Mouse (Mus musculus) forebrain, embryonic 11.5 days (tissue): ENCODE results near the gene Gstm5. TPM values are rescaled to one million over a fixed set of nuclear protein-coding genes. Genes with fewer than 3 reads are reported as not detected.
"Not testable (repeated sequence)": the region's sequence is repeated elsewhere in the genome, so short reads cannot be mapped to it uniquely, and the experiment has no call there.

Experiments
- ATAC-seq: fragments of 200-750 bp; cut with Nextera tagmentation; replicated peaks from 2 replicates; pipeline ENCODE4 v1.8.0; 2017; ENCODE audit warnings: moderate TSS enrichment; ENCODE audit not compliant: low FRiP score
- DNase-seq: peaks from one replicate; pipeline ENCODE4 v3.0.0-alpha.2; 2017; ENCODE audit warnings: low spot score
- H3K27ac ChIP-seq: fragments of 300-500 bp; sonication (generic); 2 replicates; pipeline ENCODE4 v1.5.1; 2014; ENCODE audit warnings: low read depth, low read length
- H3K27me3 ChIP-seq: fragments of 300-500 bp; sonication (generic); 2 replicates; pipeline ENCODE4 v1.6.1; 2014; ENCODE audit warnings: mild to moderate bottlenecking, low read length, mixed read lengths; ENCODE audit not compliant: control insufficient read depth, insufficient read depth
- H3K36me3 ChIP-seq: fragments of 300-500 bp; sonication (generic); 2 replicates; pipeline ENCODE4 v1.6.1; 2014; ENCODE audit warnings: mild to moderate bottlenecking, low read length, moderate library complexity, mixed read lengths; ENCODE audit not compliant: control insufficient read depth, insufficient read depth
- H3K4me1 ChIP-seq: fragments of 300-500 bp; sonication (generic); replicated peaks from 2 replicates; pipeline ENCODE4 v1.6.1; 2014; ENCODE audit warnings: low read length, mixed read lengths; ENCODE audit not compliant: control insufficient read depth, insufficient read depth
- H3K4me2 ChIP-seq: fragments of 300-500 bp; sonication (generic); 2 replicates; pipeline ENCODE4 v1.6.1; 2014; ENCODE audit warnings: low read depth, mild to moderate bottlenecking, low read length, moderate library complexity, mixed read lengths; ENCODE audit not compliant: severe bottlenecking
- H3K4me3 ChIP-seq: fragments of 300-500 bp; sonication (generic); 2 replicates; pipeline ENCODE4 v1.5.1; 2014; ENCODE audit warnings: low read depth, low read length
- H3K9ac ChIP-seq: fragments of 300-500 bp; sonication (generic); 2 replicates; pipeline ENCODE4 v1.6.1; 2014; ENCODE audit warnings: low read length
- H3K9me3 ChIP-seq: fragments of 300-500 bp; sonication (generic); 2 replicates; pipeline ENCODE4 v1.6.1; 2016; ENCODE audit warnings: low read length, mixed read lengths; ENCODE audit not compliant: control insufficient read depth
- WGBS: fragments of 180-500 bp; shearing (Covaris S2); extraction: QIAGEN DNeasy Blood & Tissue Kit; methylation state at CpG from one replicate; pipeline ENCODE4 v1.1.7; 2014; 5-methylcytosine and 5-hydroxymethylcytosine counted together
- polyA plus RNA-seq: library from polyadenylated mRNA; unstranded; fragments of >200 nt; fragmentation: Nextera tagmentation; extraction: Ambion mirVana; gene quantifications from 2 replicates; pipeline ENCODE4 v1.2.1, GENCODE M21; 2014

The Gstm5 gene
- polyA plus RNA-seq, 1 experiment from 2014 or later, result 222 TPM

DNA sequence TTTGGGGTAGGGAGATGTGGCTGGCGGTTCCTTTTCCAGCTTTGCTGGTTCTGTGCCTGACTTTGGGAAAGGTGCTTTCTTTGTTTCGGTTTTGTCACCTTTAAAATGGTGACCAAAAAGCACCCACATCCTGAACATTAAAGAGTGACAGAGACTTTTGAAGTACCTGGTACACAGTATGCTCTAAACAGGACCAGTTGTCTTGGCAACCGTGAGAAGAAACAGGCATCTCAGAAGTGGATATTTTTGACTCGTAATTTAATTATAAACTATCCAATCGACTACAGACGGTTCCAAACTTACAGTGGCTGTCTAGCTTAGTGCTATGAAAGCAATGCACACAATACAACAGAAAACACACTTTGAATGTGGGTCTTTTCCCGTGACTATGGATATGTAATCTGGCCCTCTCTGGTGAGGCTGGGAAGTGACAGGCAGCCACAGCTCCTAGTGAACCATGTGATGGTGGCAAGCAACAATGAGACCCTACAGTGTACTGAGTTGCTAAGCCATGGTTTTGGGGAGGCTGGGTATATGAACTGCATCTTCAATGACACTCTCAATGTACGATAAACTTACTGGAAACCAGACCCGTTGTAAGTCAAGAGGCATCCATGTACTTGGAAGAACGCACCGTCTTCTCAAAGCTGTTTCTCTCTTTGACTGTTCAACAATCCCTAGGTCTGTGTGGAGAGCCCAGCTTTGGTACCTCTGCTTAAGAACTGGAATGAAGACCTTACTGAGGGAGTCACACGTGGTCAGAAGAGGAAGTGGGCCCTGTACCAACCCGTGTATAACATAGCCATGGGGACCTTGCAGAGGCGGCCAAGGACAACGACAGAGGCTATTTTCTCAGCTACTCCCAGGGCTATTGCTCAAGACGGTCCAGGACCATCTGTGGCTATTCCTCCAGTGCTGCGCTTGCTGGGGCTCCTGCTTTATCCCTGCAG, 42.1 kb upstream of the Gstm5 start:
- ATAC-seq, result no peak
- no peak overlapping the region for H3K9ac ChIP-seq
- H3K4me1 ChIP-seq, result peaks cover 6% of the 10 kb centered on the region
- H3K27me3 ChIP-seq, result no peaks in the 10 kb centered on the region
- H3K36me3 ChIP-seq, result no peaks in the 10 kb centered on the region
- H3K4me3 ChIP-seq, result no peak overlapping the region
- H3K9me3 ChIP-seq, result no peaks in the 10 kb centered on the region
- WGBS, result 86% methylated on average over 17 of the region's 17 CpGs
- no peak overlapping the region for H3K27ac ChIP-seq
- no peak overlapping the region for H3K4me2 ChIP-seq
- no peak for DNase-seq

DNA sequence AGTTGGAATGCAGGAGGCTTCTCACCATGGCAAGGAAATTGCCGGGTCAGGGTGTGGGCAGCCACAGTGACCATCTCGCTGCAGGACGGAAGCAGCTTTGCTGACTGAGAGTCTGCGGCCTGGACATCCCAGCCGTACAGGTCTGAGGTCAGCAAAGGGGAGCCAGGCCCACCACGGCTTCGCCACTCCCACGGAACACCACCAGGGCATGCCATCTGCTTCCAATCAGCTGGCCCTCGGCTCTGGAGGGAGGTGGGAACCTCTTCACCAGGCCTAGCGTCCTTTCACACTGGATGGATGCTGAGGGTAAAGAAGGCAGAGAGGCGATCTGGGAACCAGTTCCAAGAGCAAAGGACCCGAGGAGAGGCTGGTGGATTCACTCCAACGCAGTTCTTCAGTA, 40.3 kb upstream of the Gstm5 start:
- H3K27ac ChIP-seq, result no peak overlapping the region

DNA sequence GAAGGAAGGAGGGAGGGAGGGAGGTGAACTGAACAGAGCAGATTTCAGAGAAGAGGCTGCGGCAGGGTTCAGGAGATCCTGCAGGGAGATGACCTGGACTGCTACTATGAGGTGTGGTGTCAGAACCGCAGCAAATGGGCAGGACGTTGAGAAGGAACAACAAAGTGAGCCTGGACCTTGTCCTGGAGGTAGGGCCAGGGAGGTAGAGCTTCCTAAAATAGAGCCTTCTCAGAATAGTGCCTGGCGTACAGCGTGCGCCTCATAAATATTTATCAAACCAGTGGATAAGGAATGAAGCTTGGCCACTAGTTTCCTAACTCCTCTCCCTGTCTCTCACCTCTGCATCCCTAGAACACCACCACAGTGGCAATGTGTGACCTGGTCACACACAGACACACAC, 38.0 kb upstream of the Gstm5 start:
- H3K9me3 ChIP-seq, result no peaks in the 10 kb centered on the region
- ATAC-seq, result no peak
- WGBS, result 71% methylated on average over 6 of the region's 6 CpGs
- DNase-seq, result no peak
- H3K4me2 ChIP-seq, result no peak overlapping the region
- H3K36me3 ChIP-seq, result no peaks in the 10 kb centered on the region
- no peaks in the 10 kb centered on the region for H3K27me3 ChIP-seq
- H3K27ac ChIP-seq, result no peak overlapping the region
- H3K9ac ChIP-seq, result no peak overlapping the region
- no peak overlapping the region for H3K4me3 ChIP-seq
- H3K4me1 ChIP-seq, result no peaks in the 10 kb centered on the region

More for the DNA sequence above, 40.3 kb upstream of the Gstm5 start:
- Histone ChIP-seq H3K9me3 (no peaks in the 10 kb centered on the region), H3K36me3 (no peaks in the 10 kb centered on the region), H3K27me3 (no peaks in the 10 kb centered on the region), H3K4me3 (no peak overlapping the region), H3K4me2 (no peak overlapping the region), H3K4me1 (peaks cover 6% of the 10 kb centered on the region), H3K9ac (no peak overlapping the region)
- no peak for ATAC-seq
- WGBS, result 77% methylated on average over 13 of the region's 13 CpGs
- DNase-seq, result no peak

DNA sequence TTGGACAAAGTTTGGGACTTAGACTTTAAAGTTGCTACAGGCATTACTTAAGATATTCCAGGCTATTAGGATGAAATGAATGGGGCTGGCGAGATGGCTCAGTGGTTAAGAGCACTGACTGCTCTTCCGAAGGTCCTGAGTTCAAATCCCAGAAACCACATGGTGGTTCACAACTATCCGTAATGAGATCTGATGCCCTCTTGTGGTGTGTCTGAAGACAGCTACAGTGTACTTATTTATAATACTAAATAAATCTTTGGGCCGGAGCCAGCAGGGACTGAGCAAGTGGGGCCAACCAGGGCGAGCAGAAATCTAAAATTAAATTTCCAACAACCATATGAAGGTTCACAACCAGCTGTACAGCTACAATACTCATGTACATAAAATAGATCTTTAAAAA, 34.1 kb upstream of the Gstm5 start:
- not testable (repeated sequence) for H3K4me1 ChIP-seq, H3K27ac ChIP-seq, H3K9ac ChIP-seq, DNase-seq, H3K4me3 ChIP-seq, H3K4me2 ChIP-seq, ATAC-seq, H3K36me3 ChIP-seq, H3K9me3 ChIP-seq, H3K27me3 ChIP-seq
- 86% methylated on average over 5 of the region's 5 CpGs for WGBS

DNA sequence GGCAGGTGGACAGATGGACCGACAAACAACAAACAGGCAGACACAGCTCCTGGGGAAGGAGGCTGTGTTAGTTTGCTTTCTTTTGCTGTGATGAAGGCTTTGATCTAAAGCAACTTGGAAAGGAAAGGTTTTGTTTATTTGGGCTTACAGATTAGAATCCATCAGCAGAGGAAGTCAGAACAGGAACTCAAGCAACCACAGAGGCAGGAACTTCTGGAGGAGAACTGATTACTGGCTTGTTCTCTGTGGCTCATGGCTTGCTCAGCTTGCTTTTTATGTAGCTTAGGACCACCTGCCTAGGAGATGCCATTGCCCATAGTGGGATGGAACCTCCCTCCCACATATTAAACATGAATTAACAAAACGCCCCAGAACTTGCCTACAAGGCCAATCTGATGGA, 33.1 kb upstream of the Gstm5 start:
- Histone ChIP-seq H3K4me3 (no peak overlapping the region), H3K27me3 (no peaks in the 10 kb centered on the region), H3K4me2 (no peak overlapping the region), H3K36me3 (no peaks in the 10 kb centered on the region), H3K9ac (no peak overlapping the region), H3K27ac (no peak overlapping the region), H3K9me3 (no peaks in the 10 kb centered on the region), H3K4me1 (no peaks in the 10 kb centered on the region)
- 81% methylated on average over 2 of the region's 2 CpGs for WGBS
- no peak for ATAC-seq
- no peak for DNase-seq

DNA sequence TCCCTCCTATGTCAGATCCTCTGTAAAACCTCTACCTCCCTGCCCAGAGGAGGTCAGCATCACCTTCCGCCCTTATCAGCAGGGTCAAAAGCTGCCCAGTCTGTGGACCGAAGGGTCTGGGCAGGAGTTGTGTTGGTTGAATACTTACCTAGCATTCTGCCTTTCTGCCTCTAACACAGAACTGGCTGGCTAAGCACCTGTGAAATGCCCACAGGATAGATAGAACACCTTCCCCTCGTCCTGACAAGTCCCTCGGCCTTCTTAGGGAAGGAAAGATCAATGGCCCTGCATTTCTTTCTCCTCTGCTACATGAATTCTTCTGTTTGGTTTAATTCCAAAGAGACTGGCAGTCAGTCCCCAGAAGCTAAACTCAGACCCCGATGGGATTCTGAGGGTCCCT, 32.1 kb upstream of the Gstm5 start:
- no peaks in the 10 kb centered on the region for H3K27me3 ChIP-seq
- no peak overlapping the region for H3K9ac ChIP-seq
- H3K4me3 ChIP-seq, result no peak overlapping the region
- no peak for DNase-seq
- no peaks in the 10 kb centered on the region for H3K4me1 ChIP-seq
- ATAC-seq, result no peak
- H3K9me3 ChIP-seq, result no peaks in the 10 kb centered on the region
- H3K4me2 ChIP-seq, result no peak overlapping the region
- no peak overlapping the region for H3K27ac ChIP-seq
- no peaks in the 10 kb centered on the region for H3K36me3 ChIP-seq
- 83% methylated on average over 5 of the region's 5 CpGs for WGBS

DNA sequence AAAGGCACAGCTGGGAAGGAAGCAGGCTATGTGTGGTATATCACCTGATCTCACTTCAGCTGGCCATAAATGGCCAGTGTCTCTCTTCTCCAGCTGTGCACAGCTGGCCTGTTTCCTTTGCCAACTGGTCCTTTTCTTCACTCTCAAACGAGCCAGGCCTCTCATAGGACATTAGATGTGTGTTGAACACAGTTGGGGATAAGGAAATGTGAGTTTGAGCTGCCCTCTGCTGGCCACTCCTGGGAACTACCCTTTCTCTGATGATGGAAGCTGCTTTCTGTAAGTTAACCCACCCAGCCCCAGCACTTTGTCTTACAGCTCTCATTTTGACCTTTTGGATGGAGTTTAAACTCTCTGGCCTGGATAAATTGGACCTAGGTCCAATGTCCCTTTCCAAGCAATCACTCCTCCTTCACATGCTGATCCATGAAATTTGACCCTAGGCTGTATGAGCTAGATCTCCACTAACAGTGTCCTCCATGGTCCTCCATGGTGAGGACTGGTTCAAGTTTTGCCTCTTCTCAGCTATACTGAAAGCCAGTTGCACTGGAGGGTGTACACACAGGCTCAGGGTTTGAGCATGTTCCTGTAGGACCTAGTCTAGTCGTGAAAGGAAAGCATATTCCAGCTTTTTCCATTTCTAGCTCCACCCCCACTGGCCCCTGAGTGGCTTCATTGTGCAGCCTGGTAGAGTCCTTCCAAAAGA, 31.6 kb upstream of the Gstm5 start:
- Histone ChIP-seq H3K4me3 (no peak overlapping the region), H3K4me1 (peaks cover 2% of the 10 kb centered on the region; the same call in 1 of the 2 replicates), H3K9me3 (no peaks in the 10 kb centered on the region), H3K9ac (no peak overlapping the region), H3K4me2 (no peak overlapping the region), H3K27me3 (no peaks in the 10 kb centered on the region), H3K36me3 (no peaks in the 10 kb centered on the region), H3K27ac (no peak overlapping the region)
- DNase-seq (peak; percentile 94), ATAC-seq (peak; percentile 73)
- WGBS, result 10% methylated on average over 2 of the region's 2 CpGs

DNA sequence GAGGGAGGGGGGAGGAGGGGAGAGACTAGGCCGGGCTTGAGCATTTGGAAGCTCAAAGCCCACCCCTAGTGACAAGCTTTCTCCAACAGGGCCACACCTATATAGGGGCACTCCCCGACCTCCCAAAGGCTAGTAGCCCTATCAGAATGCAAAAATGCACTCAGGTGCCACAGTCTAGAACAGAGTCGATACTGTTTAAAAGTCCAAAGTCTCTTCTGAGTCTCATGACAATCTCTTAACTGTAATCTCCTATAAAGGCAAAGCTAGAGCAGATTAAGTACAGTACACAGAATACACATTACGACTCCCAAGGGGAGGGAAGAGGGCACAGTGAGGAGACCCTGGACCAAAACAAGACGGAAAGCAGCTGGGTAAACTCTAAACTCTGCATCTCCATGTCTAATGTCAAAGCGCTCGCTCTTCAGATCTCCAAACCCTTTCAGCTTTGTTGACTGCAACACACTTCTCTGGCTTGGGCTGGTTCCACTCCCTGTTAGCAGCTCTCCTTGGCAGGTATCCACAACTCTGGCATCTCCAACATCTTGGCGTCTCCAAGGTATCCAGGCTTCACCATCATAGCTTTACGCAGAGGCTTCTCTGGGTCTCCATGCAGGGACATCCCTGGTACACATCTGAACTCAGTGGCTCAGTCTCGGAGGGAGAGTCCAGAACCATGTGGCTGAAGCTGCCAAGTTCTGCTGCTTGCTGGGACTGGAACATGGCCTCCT, 30.1 kb upstream of the Gstm5 start:
- Histone ChIP-seq H3K27me3 (no peaks in the 10 kb centered on the region), H3K9ac (no peak overlapping the region), H3K27ac (no peak overlapping the region), H3K36me3 (no peaks in the 10 kb centered on the region), H3K9me3 (no peaks in the 10 kb centered on the region), H3K4me2 (no peak overlapping the region), H3K4me3 (no peak overlapping the region), H3K4me1 (peaks cover 4% of the 10 kb centered on the region; the same call in 1 of the 2 replicates)
- DNase-seq, result no peak
- no peak for ATAC-seq
- 76% methylated on average over 10 of the region's 10 CpGs for WGBS
